Mouse (Mus musculus) liver, postnatal 0 days (tissue): ENCODE results near the gene C030005K15Rik.

Experiments used
- CTCF ChIP-seq: sonication (generic); IDR thresholded peaks from 2 replicates; pipeline ENCODE4 v1.5.1; 2016; ENCODE audit warnings: antibody characterized with exemption, low read depth
- EP300 ChIP-seq: IDR thresholded peaks from 2 replicates; pipeline ENCODE4 v1.6.1; 2016; ENCODE audit warnings: antibody characterized with exemption, low read depth, mild to moderate bottlenecking

GRCm38 (mm10) chr10:97747231-97747630, 20.7 kb upstream of the C030005K15Rik start:
- TF ChIP-seq CTCF (no peak), EP300 (no peak)
